Mouse (Mus musculus): ENCODE data around the gene Fcgr1. TPM values are rescaled to one million over a fixed set of nuclear protein-coding genes. Genes with fewer than 3 reads are reported as not detected.
"Not testable (repeated sequence)": the region's sequence is repeated elsewhere in the genome, so short reads cannot be mapped to it uniquely, and the experiment has no call there.

The Fcgr1 gene
- polyA plus RNA-seq (2016; fragmentation: Nextera tagmentation; extraction: Ambion mirVana) = 1.9 and 2.4 TPM in 2 replicates

- 85% methylated on average over 4 of the region's 4 CpGs for WGBS
- ATAC-seq (ENCODE audit: low FRiP score, low read depth) = no peak
Observed at GRCm38 (mm10) chr3:96293787-96294186, at the start of gene Fcgr1. Fcgr1 (minus strand) TSS chr3:96293969.

GRCm38 (mm10) chr3:96342652-96343051 lies 48.9 kb upstream of the Fcgr1 start:
- WGBS = 57% methylated on average over 13 of the region's 13 CpGs
- not testable (repeated sequence) for ATAC-seq (ENCODE audit: low FRiP score, low read depth)
- peaks cover 62% of the 10 kb centered on the region for H3K27me3 ChIP-seq

More at GRCm38 (mm10) chr3:96293787-96294186, at the start of gene Fcgr1:
- Histone ChIP-seq H3K4me2 (replicated peaks) (no peak within 1 kb of the TSS), H3K4me3 (no peak within 1 kb of the TSS), H3K27ac (replicated peaks) (no peak within 1 kb of the TSS), H3K27me3 (no peaks in the 10 kb centered on the region), H3K4me1 (no peaks in the 10 kb centered on the region), H3K9ac (replicated peaks) (no peak within 1 kb of the TSS), H3K9me3 (no peaks in the 10 kb centered on the region), H3K36me3 (no peaks in the 10 kb centered on the region)

GRCm38 (mm10) chr3:96342100-96342499 lies 48.3 kb upstream of the Fcgr1 start:
- not testable (repeated sequence) for H3K27ac ChIP-seq (replicated peaks); H3K4me1 ChIP-seq; H3K4me2 ChIP-seq (replicated peaks); H3K9ac ChIP-seq (replicated peaks); ATAC-seq (ENCODE audit: low FRiP score, low read depth); H3K36me3 ChIP-seq; H3K9me3 ChIP-seq; H3K4me3 ChIP-seq
- H3K27me3 ChIP-seq = peaks cover 67% of the 10 kb centered on the region
- 46% methylated on average over 3 of the region's 3 CpGs for WGBS

More at GRCm38 (mm10) chr3:96342652-96343051, 48.9 kb upstream of the Fcgr1 start:
- H3K9me3 ChIP-seq; H3K27ac ChIP-seq (replicated peaks); H3K4me1 ChIP-seq; H3K36me3 ChIP-seq; H3K9ac ChIP-seq (replicated peaks); H3K4me3 ChIP-seq; H3K4me2 ChIP-seq (replicated peaks): not testable (repeated sequence)

GRCm38 (mm10) chr3:96340611-96341312 lies 47.0 kb upstream of the Fcgr1 start:
- Histone ChIP-seq H3K4me2 (replicated peaks) (no peak overlapping the region), H3K4me3 (no peak overlapping the region), H3K9ac (replicated peaks) (no peak overlapping the region), H3K36me3 (no peaks in the 10 kb centered on the region), H3K27me3 (peaks cover 80% of the 10 kb centered on the region), H3K9me3 (no peaks in the 10 kb centered on the region), H3K4me1 (no peaks in the 10 kb centered on the region), H3K27ac (replicated peaks) (no peak overlapping the region)
- WGBS = 4% methylated on average over 24 of the region's 24 CpGs
- no peak for ATAC-seq (ENCODE audit: low FRiP score, low read depth)

- Histone ChIP-seq H3K36me3 (no peaks in the 10 kb centered on the region), H3K4me3 (no peak overlapping the region), H3K27me3 (peaks cover 82% of the 10 kb centered on the region), H3K27ac (replicated peaks) (no peak overlapping the region), H3K4me2 (replicated peaks) (no peak overlapping the region), H3K9ac (replicated peaks) (no peak overlapping the region), H3K4me1 (peaks cover 3% of the 10 kb centered on the region), H3K9me3 (no peaks in the 10 kb centered on the region)
- ATAC-seq (ENCODE audit: low FRiP score, low read depth) = no peak
- whole genome bisulfite sequencing = 42% methylated on average over 16 of the region's 16 CpGs
Observed at GRCm38 (mm10) chr3:96338849-96339480, 45.2 kb upstream of the Fcgr1 start.

GRCm38 (mm10) chr3:96338043-96338442 lies 44.3 kb upstream of the Fcgr1 start:
- WGBS = 89% methylated on average over 8 of the region's 8 CpGs
- H3K4me3 ChIP-seq = no peak overlapping the region
- no peak overlapping the region for H3K4me2 ChIP-seq (replicated peaks)
- H3K4me1 ChIP-seq = peaks cover 7% of the 10 kb centered on the region
- no peak for ATAC-seq (ENCODE audit: low FRiP score, low read depth)
- H3K9ac ChIP-seq (replicated peaks) = no peak overlapping the region
- no peaks in the 10 kb centered on the region for H3K36me3 ChIP-seq
- H3K27me3 ChIP-seq = peaks cover 83% of the 10 kb centered on the region
- H3K27ac ChIP-seq (replicated peaks) = no peak overlapping the region
- no peaks in the 10 kb centered on the region for H3K9me3 ChIP-seq

- Histone ChIP-seq H3K4me2 (replicated peaks) (no peak overlapping the region), H3K4me1 (peaks cover 7% of the 10 kb centered on the region), H3K4me3 (no peak overlapping the region), H3K36me3 (no peaks in the 10 kb centered on the region), H3K27me3 (peaks cover 83% of the 10 kb centered on the region), H3K9ac (replicated peaks) (no peak overlapping the region), H3K27ac (replicated peaks) (no peak overlapping the region), H3K9me3 (no peaks in the 10 kb centered on the region)
- ATAC-seq (ENCODE audit: low FRiP score, low read depth) = no peak
- 86% methylated on average over 6 of the region's 6 CpGs for WGBS
Observed at GRCm38 (mm10) chr3:96337269-96337668, 43.5 kb upstream of the Fcgr1 start.

- Histone ChIP-seq H3K36me3 (no peaks in the 10 kb centered on the region), H3K9ac (replicated peaks) (no peak overlapping the region), H3K9me3 (no peaks in the 10 kb centered on the region), H3K4me2 (replicated peaks) (no peak overlapping the region), H3K27me3 (peaks cover 90% of the 10 kb centered on the region), H3K4me3 (no peak overlapping the region), H3K27ac (replicated peaks) (no peak overlapping the region), H3K4me1 (peaks cover 7% of the 10 kb centered on the region)
- ATAC-seq (ENCODE audit: low FRiP score, low read depth) = no peak
- WGBS = 67% methylated on average over 1 of the region's 1 CpGs
Observed at GRCm38 (mm10) chr3:96336636-96337035, 42.9 kb upstream of the Fcgr1 start.

GRCm38 (mm10) chr3:96335591-96335990 lies 41.8 kb upstream of the Fcgr1 start:
- H3K27ac ChIP-seq (replicated peaks) = no peak overlapping the region
- 24% methylated on average over 7 of the region's 7 CpGs for WGBS

GRCm38 (mm10) chr3:96335163-96335550 lies 41.4 kb upstream of the Fcgr1 start:
- Histone ChIP-seq H3K4me1 (peaks cover 7% of the 10 kb centered on the region), H3K4me2 (replicated peaks) (no peak overlapping the region), H3K27me3 (peaks cover 91% of the 10 kb centered on the region), H3K4me3 (no peak overlapping the region), H3K9me3 (no peaks in the 10 kb centered on the region), H3K27ac (replicated peaks) (no peak overlapping the region), H3K9ac (replicated peaks) (no peak overlapping the region), H3K36me3 (no peaks in the 10 kb centered on the region)
- ATAC-seq (ENCODE audit: low FRiP score, low read depth) = no peak
- WGBS = 57% methylated on average over 6 of the region's 6 CpGs

More at GRCm38 (mm10) chr3:96335591-96335990, 41.8 kb upstream of the Fcgr1 start:
- Histone ChIP-seq H3K36me3 (no peaks in the 10 kb centered on the region), H3K4me2 (replicated peaks) (no peak overlapping the region), H3K27me3 (peaks cover 89% of the 10 kb centered on the region), H3K4me1 (peaks cover 7% of the 10 kb centered on the region), H3K9me3 (no peaks in the 10 kb centered on the region), H3K4me3 (no peak overlapping the region), H3K9ac (replicated peaks) (no peak overlapping the region)
- ATAC-seq (ENCODE audit: low FRiP score, low read depth) = no peak

- H3K27ac ChIP-seq (replicated peaks) = no peak overlapping the region
- peak overlapping the region; percentile 24 for H3K4me3 ChIP-seq
- ATAC-seq (ENCODE audit: low FRiP score, low read depth) = no peak
- H3K4me1 ChIP-seq = peaks cover 7% of the 10 kb centered on the region
- WGBS = 3% methylated on average over 36 of the region's 36 CpGs
- no peaks in the 10 kb centered on the region for H3K36me3 ChIP-seq
- no peak overlapping the region for H3K9ac ChIP-seq (replicated peaks)
- H3K27me3 ChIP-seq = peaks cover 96% of the 10 kb centered on the region
- no peaks in the 10 kb centered on the region for H3K9me3 ChIP-seq
- H3K4me2 ChIP-seq (replicated peaks) = peak overlapping the region; percentile 33
Observed at GRCm38 (mm10) chr3:96334175-96335162, 40.7 kb upstream of the Fcgr1 start.

Data from midbrain, embryonic 12.5 days (tissue).